Mouse (Mus musculus) left cerebral cortex, adult 18-20 months (tissue): Measurements from ENCODE around the gene Nt5c2. TPM values are rescaled to one million over a fixed set of nuclear protein-coding genes. Genes with fewer than 3 reads are reported as not detected.

Experiments
- DNase-seq, 2 experiments: peaks; one replicate each; pipeline ENCODE4 v3.0.0; 2021 to 2022; ENCODE audit warnings: low spot score in 2 of 2, mixed read lengths in 1 of 2
- total RNA-seq, 2 experiments: library from RNA; stranded (reverse); gene quantifications; 2 replicates each; pipeline ENCODE4 v1.2.3; 2021

Gene Nt5c2
- total RNA-seq, 2 experiments from 2014 or later: 78.9 to 82.6 TPM

DNA sequence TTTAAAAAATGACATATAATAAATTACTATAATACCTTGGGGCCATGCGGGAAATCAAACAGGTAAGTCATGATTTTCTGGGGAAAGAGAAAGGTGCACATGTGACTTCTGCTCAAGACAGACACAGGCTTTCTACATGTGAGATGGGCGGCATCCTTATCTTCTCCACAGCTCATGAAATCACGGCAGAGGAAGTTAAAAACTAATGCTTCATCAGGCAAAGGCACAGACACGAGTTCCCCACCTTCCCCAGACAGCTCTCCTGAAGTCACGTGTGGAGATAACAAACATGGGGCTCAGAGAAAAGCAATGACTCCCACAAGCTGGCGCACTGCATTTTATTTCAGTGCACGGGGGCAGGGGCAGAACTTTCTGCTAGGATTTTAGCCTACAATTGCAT lies 121.5 kb downstream of the Nt5c2 start:
- DNase-seq: no peak

GRCm38 (mm10) chr19:46892856-46893255 lies 122.1 kb downstream of the Nt5c2 start:
- DNase-seq: no peak

DNA sequence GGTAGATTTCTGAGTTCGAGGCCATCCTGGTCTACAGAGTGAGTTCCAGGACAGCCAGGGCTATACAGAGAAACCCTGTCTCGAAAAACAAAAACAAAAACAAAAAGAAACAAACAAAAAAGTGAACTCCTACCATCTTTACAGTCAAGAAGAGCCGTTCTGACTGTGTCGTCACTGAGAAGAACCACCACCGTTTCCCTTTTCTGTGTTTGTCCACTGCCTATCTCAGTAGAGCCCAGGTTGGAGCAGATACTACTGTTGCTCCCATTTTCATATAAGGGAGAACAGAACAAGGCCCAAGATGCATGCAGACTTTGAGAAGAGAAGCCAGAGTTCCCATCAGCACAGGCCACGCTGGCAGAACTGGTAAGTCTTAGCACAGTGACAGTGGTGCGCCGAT lies 124.3 kb downstream of the Nt5c2 start:
- DNase-seq: no peak

- DNase-seq: no peak
Observed at GRCm38 (mm10) chr19:46889666-46890065, 125.3 kb downstream of the Nt5c2 start.

DNA sequence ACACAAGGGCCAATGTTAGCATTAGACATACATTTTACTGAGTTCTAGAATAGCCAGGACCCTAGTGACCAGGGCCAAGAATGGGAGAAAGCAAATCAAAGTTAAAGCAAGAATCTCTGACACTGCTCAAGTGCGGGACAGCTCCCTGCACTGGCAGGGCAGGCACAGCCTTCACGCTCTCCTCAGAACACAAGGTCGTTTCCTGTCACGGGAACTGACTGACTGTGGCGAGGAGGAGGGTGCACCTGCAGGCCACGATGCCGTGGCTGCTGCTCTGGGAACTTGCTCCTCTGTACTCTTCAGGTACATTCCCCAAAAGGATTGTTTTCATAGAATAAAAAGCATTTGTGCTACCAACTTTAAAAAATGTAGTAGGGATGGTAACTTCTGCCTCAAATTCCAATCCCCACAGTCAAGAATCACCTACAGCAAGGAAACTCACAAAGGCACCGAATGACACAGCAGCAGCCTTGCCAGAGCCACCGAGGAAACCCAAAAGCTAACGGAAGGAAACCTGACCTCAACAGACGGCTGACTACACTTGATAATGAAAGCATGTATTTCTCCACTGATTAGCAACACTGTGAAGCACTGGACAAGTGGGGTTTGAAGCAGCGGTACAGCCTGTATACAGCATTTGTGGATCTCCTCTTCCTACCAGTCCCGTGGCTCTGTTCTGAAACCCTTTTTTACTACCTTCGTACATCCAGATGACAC lies 127.0 kb downstream of the Nt5c2 start:
- DNase-seq: no peak

DNA sequence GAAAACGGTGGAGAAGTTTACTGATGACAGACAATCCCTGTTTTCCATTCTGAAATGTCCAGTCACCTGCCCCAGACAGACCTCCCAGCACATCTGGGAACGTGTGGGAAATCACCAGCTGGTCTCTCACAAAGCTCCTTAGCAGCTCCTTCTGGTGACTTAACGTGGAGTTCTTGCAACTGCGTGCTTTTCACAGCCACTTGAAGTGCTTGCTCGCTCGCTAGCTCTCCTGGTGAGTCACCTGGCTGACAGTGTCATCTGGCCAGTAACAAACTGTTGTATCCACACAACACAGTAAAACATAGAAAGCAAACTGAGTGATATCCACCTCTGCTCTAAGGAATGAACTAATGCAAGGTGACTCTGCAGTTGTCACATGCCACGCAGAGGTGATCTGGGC lies 128.1 kb downstream of the Nt5c2 start:
- DNase-seq: no peak

DNA sequence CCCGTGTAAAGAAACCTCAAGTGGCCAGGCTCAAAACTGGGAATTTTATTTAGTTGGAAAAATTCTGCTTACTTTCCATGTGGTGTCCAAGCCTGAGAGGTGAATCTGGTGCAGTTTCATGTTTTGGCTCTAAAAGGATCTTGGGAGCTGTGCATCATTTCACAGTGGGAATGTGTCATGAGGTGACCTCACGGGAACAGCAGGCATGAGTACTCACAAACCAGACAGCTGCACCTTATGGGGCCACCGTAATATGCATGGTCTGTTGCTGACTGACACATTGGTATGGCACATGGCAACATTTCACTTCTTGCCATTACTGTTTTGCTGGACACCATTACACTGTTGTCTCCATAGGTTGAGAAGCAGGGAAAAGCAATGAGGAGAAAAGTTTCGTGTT lies 129.6 kb downstream of the Nt5c2 start:
- DNase-seq: no peak

DNA sequence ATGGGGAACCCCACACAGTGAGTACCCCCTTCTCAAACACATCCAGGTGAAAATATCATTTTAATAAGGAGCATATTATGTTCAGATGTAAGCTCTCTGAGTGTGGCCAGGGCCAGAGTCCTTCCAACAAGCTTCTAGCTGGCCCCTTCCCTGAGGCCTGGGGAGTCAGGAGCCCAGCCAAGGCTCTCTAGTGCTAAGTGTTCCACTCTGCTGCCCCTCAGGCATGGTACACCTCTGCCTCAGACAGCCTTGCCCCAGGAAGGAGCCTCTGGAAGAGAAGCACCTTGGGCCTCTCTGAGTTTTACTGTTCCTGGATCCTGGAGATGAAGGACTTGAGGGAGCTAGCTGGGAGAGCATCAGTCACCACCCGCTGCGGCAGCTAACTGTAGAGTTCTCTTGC lies 135.1 kb downstream of the Nt5c2 start:
- DNase-seq: no peak

- peak; percentile 60 to 66 for DNase-seq
Observed at GRCm38 (mm10) chr19:46878346-46878745, 136.6 kb downstream of the Nt5c2 start.

DNA sequence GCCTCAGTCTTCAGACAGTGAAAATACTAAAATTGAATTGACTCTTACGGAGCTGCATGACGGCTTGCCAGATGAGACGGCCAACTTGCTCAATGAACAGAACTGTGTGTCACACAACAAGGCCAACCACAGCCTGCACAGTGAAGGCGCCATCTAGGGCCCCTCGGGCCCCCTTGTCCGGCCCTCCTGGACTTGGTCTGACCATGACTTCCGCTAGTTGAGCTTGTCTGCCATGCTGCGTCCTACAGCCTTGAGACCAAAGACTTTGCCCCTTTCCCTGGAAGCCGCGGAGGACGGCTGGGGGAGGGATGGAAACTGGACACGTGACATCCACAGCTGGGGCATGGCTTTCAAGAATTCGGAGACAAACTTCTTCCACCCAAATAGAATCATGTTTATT lies 137.1 kb downstream of the Nt5c2 start:
- no peak for DNase-seq

GRCm38 (mm10) chr19:46875790-46876189 lies 139.2 kb downstream of the Nt5c2 start:
- DNase-seq: peak; percentile 87 to 94

- DNase-seq: no peak
Observed at GRCm38 (mm10) chr19:46873924-46874323, 141.0 kb downstream of the Nt5c2 start.

DNA sequence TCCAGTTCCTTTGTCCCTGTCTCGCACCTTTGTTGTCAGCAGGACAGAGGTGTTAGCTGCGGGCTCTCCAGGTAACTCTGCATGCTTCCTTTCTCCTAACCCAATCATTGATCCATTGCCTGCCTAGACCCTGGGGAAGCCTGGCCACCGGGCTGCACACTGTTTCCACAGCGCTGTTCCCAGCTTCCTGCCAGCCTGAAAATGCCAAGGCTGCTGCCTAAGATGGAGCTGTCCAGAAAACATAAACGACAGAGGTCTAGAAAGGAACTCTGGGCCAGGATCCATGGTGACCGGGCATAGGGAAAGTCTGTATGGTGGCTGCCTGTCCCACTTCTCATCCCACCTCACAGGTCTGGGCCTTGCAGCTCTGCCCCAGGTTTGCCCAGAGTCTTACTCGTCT lies 143.3 kb downstream of the Nt5c2 start:
- DNase-seq: no peak

DNA sequence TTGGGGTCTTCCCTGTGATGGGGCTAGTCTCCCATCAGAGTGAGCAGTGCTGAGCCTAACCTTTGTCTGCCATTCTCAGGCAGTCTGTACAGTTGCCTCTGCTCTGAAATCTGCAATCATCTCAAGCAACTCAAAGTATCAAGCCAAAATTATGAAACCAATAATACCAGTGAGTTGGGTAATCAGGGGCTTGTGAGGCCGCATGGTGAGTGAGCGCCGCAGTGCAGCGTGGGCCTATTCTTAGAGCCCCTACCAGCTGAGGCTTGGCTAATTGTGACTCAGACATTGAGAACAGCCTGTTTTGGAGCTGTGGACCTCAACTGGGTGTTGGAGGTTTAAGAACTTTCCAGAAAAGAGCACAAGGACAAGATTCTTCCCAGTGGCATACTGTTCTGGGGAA lies 143.9 kb downstream of the Nt5c2 start:
- no peak for DNase-seq

GRCm38 (mm10) chr19:46869526-46869925 lies 145.4 kb downstream of the Nt5c2 start:
- peak; percentile 82 to 83 for DNase-seq

GRCm38 (mm10) chr19:46869049-46869448 lies 145.9 kb downstream of the Nt5c2 start:
- no peak for DNase-seq

GRCm38 (mm10) chr19:46865381-46865780 lies 149.6 kb downstream of the Nt5c2 start:
- DNase-seq: no peak

DNA sequence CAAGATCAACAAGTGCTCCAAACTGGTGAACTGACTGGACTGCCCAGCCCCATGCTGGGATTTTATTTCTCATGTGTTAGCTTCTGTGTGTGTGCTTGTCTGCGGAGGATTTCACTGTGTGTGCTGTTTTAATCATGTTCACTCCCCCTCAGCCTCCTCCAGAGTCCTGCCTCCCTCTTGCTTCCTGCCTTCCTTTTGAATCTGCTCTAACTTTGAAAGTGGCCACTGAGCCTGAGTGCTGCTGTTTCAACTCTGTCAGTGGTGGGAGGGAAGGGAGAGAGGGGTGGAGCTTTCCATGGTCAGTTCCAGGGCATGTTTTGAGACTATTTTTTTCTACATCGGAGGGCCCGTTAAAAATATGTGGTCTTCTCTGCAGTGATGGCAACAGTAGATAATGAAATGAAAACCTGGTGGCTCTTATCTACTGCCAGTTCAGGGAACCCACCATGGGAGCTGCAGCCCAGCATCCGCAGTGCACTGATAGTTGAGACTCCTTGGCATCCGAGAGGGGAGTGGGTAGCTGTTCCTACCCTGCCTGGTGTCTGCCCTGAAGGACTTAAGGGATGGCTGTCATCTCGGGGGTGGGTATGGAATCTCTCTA lies 150.1 kb downstream of the Nt5c2 start:
- no peak for DNase-seq

DNA sequence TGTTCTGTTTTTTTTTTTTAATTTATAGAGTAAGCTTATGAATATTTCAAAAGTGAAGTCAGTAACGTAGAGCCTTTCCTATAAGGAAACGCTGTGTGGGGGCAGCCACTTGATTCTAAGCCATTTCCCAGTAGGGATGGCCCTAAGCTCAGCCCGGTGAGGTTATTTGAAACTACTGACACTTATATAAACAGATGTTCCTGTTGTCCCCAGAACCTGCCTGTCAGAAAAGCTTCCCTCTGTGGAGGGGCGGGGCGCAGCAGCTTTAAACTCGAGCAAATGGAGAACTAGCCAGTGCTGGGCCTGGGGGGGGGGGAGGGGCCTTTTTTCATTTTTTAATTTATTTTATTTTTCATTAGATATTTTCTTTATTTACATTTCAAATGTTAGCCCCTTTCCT lies 150.9 kb downstream of the Nt5c2 start:
- DNase-seq: no peak

- no peak for DNase-seq
Observed at GRCm38 (mm10) chr19:46863236-46863927, 151.6 kb downstream of the Nt5c2 start.

DNA sequence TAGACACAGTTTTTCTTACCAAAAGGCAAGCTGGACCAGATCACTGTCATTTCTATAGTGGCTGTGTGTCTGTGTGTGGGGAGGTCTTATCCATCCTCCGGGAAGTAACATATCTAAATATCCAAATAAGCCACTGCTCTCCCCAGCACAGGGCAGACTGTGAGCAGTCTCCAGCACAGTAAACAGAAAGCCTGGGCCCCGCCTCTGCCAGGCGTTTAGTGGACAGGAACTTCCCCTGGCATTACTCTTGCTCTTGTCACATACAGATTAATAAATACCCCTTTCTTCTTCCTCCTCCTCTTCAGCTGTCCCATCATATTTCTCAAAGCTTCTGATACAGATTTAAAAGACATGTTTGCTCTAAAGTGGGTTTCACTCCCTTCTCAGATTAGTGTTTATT lies 152.4 kb downstream of the Nt5c2 start:
- DNase-seq: no peak

DNA sequence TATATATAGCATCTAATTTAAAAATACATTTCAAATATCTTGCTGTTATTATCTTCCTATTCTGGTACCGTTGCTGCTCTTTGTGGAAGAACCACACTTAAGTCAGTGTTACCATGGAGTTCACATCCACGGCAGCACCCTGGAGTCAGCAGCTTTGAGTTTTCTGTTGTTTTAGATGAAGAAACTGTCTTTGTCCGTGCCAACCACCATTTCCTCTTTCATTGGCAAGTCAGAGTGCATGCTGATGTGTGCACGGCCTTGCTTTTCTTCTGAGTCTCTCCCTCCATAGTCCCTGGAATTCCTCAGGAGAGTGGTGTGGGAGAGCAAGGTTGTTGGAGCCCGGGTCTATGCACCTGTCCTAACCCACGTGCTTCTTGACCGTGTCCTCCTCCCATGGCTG lies 156.8 kb downstream of the Nt5c2 start:
- no peak for DNase-seq
